Mouse (Mus musculus) kidney, adult 8-10 months (tissue): Measurements from ENCODE around the gene Cpvl.

Experiments used
- DNase-seq, 2 experiments: peaks; one replicate each; pipeline ENCODE4 v3.0.0; 2022

Cpvl gene

DNA sequence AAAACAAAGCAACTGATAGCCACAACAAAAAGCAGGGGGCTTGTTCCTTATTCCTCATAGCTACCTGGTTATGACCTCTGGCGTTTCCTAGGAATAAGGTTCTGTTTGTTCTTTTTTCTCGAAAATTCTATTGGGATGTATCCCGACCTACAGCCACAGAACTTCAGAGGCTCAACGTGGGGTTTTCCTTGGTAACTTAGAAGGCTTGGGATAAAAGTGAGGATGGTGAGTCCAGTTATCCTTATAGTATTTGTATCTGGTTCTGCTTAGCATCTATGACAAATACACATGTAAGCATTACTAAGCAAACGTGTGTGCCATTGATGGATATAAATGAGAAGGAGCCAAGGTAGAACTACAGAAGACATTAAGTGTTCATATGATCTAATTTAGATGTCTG, at the start of gene Cpvl:
Gene Cpvl, minus strand, starts transcription at position 101 of the 400 bp plus-strand sequence.
- no peak for DNase-seq

DNA sequence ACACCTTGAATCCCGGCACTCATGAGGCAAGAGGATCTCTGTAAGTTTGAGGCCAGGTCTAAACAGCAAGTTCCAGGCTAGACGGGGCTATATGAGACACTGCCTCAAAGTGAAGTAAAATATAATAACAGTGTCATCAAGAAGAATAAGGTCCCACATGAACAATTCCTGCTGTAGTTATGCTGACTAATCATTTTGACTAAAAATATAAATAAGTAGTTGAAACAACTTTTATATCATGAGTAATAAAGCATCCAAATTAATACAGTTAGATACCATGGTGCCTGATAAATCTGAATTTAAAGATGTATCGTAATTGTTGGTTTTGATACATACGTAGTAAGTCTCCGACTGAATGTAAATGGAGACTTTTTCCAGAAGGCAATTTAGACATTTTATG, 45.4 kb upstream of the Cpvl start:
- DNase-seq, result no peak

DNA sequence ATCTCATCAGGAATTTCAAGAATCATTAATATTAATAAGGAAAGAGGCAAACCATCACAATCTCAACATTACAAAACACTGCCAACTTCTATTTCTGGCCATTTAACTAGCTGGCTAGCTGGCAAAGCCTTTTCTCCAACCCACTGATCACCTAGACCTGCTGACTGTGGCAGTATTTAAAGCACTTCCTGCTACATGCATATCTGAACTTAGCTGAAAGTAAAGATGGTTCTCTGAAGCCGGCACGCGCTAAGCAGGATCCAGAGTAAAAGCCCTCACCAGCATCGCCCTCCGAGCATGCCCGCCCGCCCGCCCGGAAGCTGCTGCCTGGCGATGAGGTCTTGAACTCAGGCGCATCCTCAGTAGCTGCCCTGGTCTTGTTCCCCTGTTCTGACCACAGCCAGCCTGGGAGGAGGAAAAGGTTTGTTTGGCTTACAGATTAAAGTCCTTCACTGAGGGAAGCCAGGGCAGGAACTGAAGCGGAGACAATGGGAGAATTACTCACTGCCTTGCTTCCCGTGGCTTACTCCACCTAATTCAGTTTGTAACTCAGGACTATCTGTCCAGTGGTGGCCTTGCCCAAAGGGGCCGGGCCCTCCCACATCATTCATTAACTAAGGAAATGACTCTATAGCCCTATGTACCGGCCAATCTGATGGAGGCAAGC, 42.8 kb upstream of the Cpvl start:
- peak; percentile 75 to 78 for DNase-seq

DNA sequence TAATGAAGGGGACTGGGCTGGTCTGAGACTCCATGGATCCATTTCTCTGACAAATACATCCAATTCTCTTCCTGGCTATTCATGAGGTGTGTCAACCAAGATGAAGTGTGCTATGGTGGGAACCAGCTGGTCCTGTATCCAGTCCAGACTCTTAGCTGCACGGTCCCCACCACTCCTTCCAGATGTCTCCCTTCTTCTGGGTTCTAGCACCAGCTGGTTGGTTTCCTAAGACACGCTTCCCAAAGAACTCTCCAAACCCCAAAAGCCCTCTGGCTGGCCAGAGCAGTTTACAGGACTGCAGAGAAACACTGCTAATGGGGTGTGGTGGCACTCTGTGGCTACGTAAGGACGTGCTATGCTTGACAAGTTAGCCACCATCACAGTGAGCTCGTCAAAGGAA, 40.4 kb upstream of the Cpvl start:
- DNase-seq, result no peak

DNA sequence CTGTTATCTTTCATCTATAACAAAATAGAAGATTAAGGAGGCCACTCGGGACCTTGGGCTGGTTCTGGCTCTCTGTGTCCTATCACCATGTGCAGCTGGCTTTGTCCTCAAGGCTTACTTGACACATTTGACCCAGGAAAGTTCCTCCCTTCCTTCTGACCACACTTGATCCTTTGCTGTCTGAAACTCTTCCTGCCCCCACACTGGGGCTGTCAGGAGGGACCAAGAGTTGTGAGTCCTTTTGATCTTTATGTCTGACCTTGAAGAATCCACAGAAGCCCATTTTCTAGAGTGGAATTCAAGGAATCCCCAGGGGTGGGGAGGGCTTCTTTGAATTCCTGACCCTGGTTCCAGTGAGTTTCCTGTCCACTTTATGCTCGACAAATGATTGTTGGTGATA, 39.6 kb upstream of the Cpvl start:
- DNase-seq, result peak; percentile 16 to 58

GRCm38 (mm10) chr6:54012163-54012562, 33.7 kb upstream of the Cpvl start:
- no peak for DNase-seq

DNA sequence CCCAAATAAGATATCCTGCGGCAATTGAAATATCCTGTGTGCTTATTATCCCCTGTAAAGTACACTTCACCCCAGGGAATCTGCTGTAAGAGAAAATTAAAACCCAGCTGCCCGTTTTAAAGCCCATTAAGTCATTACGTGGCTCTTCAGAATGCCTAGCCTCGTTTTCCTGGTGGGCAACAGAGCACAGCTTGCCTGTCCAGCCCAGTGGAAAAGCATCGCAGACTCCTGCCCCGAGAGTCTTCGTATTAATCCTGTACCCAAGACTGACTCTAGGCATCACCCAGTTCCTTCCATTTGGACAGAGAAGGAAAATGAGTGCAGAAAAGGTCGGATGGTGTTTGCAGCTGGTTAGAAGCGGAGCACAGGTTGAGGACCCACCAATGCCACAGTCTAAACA, 31.9 kb upstream of the Cpvl start:
- DNase-seq, result no peak

- DNase-seq, result no peak
These were observed 30.8 kb upstream of the Cpvl start for GRCm38 (mm10) chr6:54009293-54009692.

DNA sequence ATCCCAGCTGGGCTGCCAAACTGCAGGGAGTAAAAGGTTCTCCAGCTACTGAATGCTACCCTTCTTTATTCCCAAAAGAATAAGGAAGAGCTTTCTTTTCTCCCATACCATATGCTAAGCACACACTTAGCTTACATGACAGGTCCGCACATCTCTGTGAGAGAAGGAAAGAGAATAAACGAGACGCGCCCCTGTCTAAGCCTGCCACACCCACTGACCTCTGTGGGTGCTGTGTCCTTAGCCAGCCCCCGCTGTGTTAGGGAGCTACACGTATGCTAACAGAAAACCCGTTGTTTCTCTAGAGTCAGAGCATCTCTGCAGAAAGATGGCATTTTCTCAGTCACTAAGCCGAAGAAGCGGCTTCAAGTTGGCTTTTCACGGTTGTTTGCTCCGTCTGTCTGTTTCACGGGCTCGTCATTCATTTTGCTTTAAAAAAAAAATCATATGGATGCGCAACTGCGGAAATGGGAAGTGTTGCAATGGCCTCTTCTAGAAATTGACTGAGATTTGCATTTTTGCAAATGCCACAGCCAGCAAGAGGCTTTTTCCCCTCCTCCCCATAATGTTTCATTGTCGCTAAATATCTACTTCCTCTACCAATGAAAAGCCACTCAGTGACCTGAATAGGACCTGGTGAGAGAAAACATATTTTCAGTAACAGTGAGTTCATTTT, 30.1 kb upstream of the Cpvl start:
- no peak for DNase-seq

GRCm38 (mm10) chr6:54005302-54005701, 26.8 kb upstream of the Cpvl start:
- no peak for DNase-seq

DNA sequence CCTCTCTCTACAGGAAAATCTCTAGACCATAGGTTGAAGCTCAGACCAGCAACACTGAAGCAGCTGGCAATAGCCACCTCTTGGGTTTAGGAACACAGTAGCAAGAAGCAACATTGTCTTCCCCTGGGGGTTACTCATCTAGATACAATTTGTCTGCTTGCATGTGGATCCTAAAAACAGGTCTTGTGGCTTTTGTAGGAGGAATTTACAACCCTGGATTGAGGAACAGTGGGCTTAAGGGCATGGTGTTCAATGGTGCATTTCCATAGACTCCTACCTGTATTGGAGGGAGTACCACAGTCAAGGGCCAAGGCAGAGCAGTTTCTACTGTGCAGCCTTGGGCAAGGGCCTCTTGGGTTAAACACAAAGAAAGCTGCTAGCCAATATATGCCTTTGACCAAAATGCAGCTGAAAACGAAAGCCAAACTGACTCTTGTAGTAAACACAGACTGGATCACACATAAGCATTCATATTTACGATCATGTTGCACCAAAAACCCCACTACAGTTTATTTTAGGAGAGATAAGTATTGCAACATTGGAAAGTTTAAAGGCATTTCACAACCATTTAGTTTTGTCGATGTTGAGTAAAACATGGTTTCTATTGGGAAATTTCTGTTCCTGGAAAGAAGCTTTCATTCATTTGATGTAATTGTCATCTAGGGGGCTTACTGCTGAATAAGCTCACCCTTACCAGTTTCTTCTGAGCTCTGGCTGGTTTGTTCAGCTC, 17.9 kb upstream of the Cpvl start:
- no peak for DNase-seq

GRCm38 (mm10) chr6:53995519-53995918, 17.0 kb upstream of the Cpvl start:
- DNase-seq, result peak; percentile 9 to 22

- DNase-seq, result no peak
These were observed 13.9 kb upstream of the Cpvl start for GRCm38 (mm10) chr6:53992386-53992785.

DNA sequence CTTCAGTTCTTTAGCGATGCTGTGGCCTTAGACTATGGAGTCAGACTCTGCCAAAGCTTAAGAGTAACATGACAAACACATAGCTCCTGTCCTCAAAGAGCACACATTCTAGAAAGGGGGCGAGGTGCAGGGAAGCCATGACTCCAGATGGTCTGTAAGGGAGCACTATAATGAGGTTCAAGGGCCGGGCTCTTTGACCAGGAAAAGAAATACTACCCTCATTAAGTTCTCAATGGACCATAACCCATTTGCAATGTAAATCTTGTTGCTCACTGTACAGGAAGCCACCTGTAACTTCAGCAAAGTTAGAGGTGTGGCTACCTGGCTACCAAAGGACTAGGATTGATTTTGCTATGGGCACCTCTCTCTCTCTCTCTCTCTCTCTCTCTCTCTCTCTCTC, 8.8 kb upstream of the Cpvl start:
- DNase-seq, result peak in 1 of 2 experiments; percentile 29

GRCm38 (mm10) chr6:53986273-53986985, 8.0 kb upstream of the Cpvl start:
- DNase-seq, result no peak

- DNase-seq, result no peak
These were observed 5.3 kb upstream of the Cpvl start for GRCm38 (mm10) chr6:53983820-53984219.

DNA sequence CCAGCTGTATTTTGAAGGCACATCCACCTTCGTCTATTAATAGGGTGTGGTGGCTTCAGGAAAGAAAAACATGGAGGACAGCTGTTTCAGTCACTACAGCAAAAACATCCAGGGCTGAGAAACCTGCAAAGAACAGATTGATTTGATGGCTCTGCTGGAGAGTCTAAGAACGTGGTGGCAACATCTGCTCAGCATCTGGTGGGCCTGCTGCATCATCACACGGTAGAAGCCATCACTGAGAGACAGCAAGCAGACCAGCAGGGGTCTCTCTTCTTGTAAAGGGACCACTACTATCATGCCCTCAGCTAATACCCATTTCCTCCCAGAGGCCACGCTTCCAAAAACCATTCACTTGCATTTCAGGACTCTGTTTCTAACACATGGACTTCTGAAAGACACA, 4.1 kb upstream of the Cpvl start:
- no peak for DNase-seq

DNA sequence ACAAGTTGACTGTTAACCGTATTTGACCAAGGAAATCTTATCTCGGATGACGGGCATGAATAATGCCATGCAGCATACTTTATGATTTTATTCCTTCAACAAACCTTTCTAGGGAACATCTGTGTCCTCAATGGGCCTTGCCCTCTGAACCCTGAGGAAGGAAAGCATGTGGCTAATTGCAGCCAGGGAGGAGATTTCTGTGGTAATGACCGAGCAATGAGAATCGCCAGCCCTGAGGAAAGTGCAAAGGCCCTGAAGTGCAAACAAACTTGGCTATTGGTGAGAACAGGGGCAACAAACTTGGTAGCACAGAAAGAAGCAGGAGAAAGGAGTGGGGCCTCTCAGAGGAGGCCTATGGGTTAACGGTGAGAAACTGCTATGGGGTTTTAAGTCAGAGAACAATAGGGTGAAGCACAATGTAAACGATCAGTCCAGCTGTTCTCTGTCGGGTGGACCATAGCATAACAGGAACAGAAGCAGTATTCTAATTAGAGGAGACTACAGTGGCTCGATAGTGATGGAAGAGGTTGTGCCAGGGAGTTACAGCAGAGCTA, 3.7 kb upstream of the Cpvl start:
- DNase-seq, result no peak

DNA sequence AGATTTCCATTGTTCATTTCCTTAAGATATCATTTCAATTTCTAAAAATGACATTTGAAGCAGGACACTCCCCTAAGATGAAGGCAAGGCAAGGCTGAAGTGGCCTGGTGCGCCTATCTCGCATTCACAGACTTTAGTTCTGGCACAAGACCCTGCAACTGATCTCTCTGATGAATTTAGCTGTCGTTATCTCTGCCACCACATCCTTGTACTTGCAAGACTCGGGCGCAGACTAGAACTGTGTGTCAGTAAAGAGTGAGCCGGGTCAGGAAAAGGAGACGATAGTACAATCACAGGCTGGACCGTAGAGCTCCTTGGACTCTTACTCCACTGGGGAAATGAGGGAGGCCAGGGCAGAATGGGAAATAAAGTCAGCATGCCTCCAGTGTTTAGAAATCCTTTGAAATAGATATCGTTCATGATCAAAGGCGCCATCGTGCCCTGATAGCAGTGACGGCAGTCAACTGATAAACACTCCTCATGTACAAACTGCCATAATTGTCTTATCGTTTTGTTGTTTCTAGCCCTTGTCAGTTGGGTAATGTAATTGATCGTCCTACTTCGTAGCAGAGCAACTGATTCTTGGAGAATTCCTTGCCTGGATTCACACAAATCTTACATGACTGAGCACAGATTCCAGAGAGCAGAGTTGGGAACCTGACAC, 2.5 kb upstream of the Cpvl start:
- no peak for DNase-seq

- no peak for DNase-seq
These were observed 4.4 kb downstream of the Cpvl start for GRCm38 (mm10) chr6:53974040-53974439.

- DNase-seq, result no peak
These were observed 5.0 kb downstream of the Cpvl start for GRCm38 (mm10) chr6:53973468-53973867.

DNA sequence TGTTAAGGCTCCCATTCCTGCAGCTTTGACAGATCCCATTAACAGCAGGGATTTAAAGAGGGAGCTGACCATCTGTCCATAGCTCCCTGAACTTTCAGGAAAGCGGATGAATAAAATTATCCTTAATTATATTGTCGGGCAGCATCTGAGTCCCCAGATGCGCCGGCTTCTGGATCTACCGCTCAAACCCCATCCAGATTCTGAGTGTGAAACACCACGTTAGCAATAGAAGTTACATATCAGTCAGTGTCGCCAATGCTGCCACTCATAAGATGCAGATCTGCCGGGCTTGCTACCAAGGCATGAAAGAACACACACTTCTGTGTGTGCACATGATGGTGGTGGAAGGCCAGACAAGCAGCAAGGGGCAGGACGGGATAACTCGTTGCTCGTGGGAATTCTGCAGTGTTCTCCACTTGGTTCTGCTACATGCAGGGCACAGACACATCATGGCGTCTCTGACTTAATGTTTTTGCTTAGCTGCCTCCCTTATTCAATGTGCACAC, 6.2 kb downstream of the Cpvl start:
- DNase-seq, result no peak
